Mouse (Mus musculus): ENCODE results near the gene Shisa9.

The Shisa9 gene

DNA sequence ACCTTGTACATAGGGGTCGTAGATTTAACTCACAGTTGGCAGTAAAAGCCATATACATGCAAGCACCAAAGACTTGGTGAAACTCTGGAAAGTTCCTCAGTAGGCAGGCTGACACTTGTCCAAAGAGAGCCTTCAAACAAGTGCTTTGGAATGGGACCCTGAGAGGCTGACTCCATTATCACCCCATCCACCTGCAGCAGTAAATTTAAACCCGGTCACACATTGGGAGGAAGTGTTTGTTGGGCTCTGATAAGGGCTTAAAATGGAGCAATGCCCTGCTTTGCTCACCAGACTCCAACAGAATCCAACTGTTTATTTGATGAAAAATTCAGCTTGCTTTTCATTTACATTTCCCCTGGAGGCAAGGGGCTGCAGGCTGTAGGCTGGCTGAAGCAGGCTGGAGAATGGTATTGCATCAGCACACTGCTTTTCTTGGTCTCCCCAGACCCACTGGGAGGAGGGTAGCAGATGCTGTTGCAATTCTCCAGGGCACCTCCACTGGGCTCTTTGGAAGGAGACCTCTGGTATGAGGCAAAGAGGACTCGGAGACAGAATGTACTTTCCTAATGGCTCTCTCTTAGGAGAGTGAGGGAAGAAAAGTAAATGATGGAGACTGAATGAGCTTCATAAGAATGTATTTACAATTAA is 323.5 kb downstream of the Shisa9 start:
- DNase-seq (ENCODE audit: low spot score in 2 of 2), result no peak

GRCm38 (mm10) chr16:12309826-12310225 is 325.9 kb downstream of the Shisa9 start:
- no peak for DNase-seq (ENCODE audit: low spot score in 2 of 2)

DNA sequence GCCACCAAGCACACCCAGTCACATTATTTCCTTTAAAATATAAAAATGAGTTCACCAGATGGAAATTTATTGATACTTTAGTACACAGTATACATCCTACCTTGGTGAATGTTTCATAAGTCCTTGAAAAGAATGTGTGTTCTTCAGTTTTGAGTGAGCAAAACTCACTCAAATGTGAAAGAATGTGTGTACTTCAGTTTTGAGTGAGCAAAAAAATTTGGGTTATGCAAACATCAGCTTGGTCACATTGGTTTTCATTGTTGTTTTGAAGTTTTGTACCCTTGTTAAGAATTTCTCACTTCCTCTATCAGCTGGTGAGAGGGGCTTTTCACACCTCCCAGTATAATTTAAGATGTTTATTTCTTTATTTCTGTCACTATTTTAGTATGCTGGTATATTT is 331.7 kb downstream of the Shisa9 start:
- no peak for DNase-seq (ENCODE audit: low spot score in 2 of 2)

Data from spleen, postnatal 10 days (tissue).